In the genomic region with DNA sequence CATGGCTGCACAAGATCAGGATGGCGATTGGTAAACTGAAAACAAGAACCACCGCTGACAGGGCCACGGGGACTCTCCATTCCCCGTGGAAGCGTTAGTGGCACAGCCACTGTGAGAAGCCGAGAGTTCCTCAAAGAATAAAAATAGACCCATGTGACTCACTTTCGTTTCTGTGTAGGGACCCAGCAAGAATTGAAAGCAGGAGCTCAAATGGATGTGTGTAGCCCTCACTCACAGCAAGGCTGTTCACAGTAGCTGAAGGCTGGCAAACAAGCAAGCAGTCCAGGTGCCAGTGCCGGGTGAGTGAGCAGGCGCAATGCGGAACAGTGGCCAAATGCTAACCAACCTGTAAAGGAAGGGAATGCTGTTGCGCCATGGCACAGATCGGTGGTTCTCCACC, we compare ENCODE assay signal across 8 mouse cellular contexts. TPM values are rescaled to one million over a fixed set of nuclear protein-coding genes. Genes with fewer than 3 reads are reported as not detected.
DNase-seq lines count a peak whose midpoint lies in the region; ATAC-seq and TF ChIP-seq lines count a peak whose summit lies in the region.
"Had no signal": no experiment of that assay in that cellular context is flagged by ENCODE, and none has a peak within 500 bp of the region (broad histone marks: within the 10 kb centered on the region; RNA-seq: fewer than 3 reads in every experiment).

No protein-coding gene starts in this region.

- no peaks in the 10 kb centered on the region for H3K36me3 ChIP-seq in forebrain, postnatal 0 days (ENCODE audit: insufficient read depth)
- H3K36me3 ChIP-seq: heart, embryonic 15.5 days had no signal

- peak overlapping the region; percentile 50; the same call in 1 of the 2 replicates for H3K27ac ChIP-seq in forebrain, postnatal 0 days (ENCODE audit: low read depth, low read length)
- H3K27ac ChIP-seq: heart, embryonic 15.5 days had no signal

- H3K4me2 ChIP-seq in forebrain, postnatal 0 days (ENCODE audit: low read depth), result no peak overlapping the region
- H3K4me2 ChIP-seq: heart, embryonic 15.5 days had no signal

- 0 out of 2 replicates have a peak, but pooled peaks cover 4% of the 10 kb centered on the region for H3K4me1 ChIP-seq in forebrain, postnatal 0 days (ENCODE audit: insufficient read depth)

- DNase-seq in spleen, adult 18-20 months, result peak; percentile 37 to 49
- no peak for DNase-seq in spleen, adult 12 weeks (ENCODE audit: low spot score)
- peak; percentile 43 for DNase-seq in forebrain, postnatal 0 days
- DNase-seq in layer of hippocampus, adult 9-11 months, result peak; percentile 70
- DNase-seq in skeletal muscle tissue, adult 2 months (ENCODE audit: low read depth, low spot score), result peak; percentile 26
- DNase-seq in embryo, embryonic 9.5 days (ENCODE audit: extremely low spot score), result no peak
- no peak for DNase-seq in heart, postnatal 4 days

- H3K27me3 ChIP-seq in forebrain, postnatal 0 days (ENCODE audit: insufficient read depth, low read length), result no peaks in the 10 kb centered on the region
- H3K27me3 ChIP-seq: heart, embryonic 15.5 days had no signal

- H3K4me3 ChIP-seq in forebrain, postnatal 0 days (ENCODE audit: low read depth, low read length), result no peak overlapping the region
- H3K4me3 ChIP-seq: heart, embryonic 15.5 days had no signal

- ATAC-seq in forebrain, postnatal 0 days, result peak; percentile 44

- H3K9me3 ChIP-seq in forebrain, postnatal 0 days (ENCODE audit: low read length), result no peaks in the 10 kb centered on the region
- H3K9me3 ChIP-seq: heart, embryonic 15.5 days had no signal

- H3K9ac ChIP-seq in forebrain, postnatal 0 days, result no peak overlapping the region
- H3K9ac ChIP-seq: heart, embryonic 15.5 days had no signal

- 51% methylated on average over 12 of the region's 12 CpGs for WGBS in forebrain, postnatal 0 days

- no peak for TF ChIP-seq CTCF in forebrain, postnatal 0 days (IDR thresholded peaks at IDR 0.05; ENCODE audit: low read depth)

RNA-seq across cellular contexts. Expression of gene Icosl, which starts 36.4 kb away (rescaled TPM):
- 1.9 and 2.0 TPM in 2 replicates for total RNA-seq in forebrain, postnatal 0 days (2014; rRNA removed)
- polyA plus RNA-seq in forebrain, postnatal 0 days (2015; fragmentation: Nextera tagmentation; extraction: Ambion mirVana), result 0.75 and 0.91 TPM in 2 replicates
- total RNA-seq in heart, postnatal 4 days (2021), result 1 to 10 TPM; 3.8 to 4.6 TPM

Comparison
In these comparisons a context has a peak if more than half of its experiments do, and no peak if none do; other contexts are left out.
1. DNase-seq: peak in spleen, adult 18-20 months (2 of 2), forebrain, postnatal 0 days (single experiment), layer of hippocampus, adult 9-11 months (single experiment) and skeletal muscle tissue, adult 2 months (single experiment); none in spleen, adult 12 weeks (single experiment), embryo, embryonic 9.5 days (single experiment) and heart, postnatal 4 days (single experiment).